ENCODE assay signal across 8 mouse cellular contexts in the genomic region with DNA sequence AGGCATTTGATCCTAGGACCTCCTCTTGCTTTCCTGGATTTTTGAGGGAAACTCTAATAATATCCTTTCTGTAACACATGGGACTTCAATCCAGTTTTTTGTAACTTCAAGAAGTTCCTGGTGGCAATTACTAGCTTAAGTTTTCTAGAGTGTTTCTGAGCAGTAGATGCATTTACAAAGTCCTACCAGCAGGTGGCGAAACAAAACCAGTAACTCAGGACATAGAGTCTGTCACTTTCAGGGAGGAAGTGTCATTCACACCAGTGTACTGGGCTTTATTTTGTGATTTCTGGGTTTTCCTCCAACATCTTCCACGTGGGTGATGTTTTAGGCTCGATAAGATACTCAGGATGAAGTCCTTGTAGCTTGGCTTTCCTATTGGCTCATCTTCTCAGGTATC.
DNase-seq lines count a peak whose midpoint lies in the region; ATAC-seq and TF ChIP-seq lines count a peak whose summit lies in the region.
"Had no signal": no experiment of that assay in that cellular context is flagged by ENCODE, and none has a peak within 500 bp of the region (broad histone marks: within the 10 kb centered on the region; RNA-seq: fewer than 3 reads in every experiment).

No protein-coding gene starts in this region.

- 14% methylated on average over 3 of the region's 3 CpGs for WGBS in intestine, postnatal 0 days
- 14% methylated on average over 3 of the region's 3 CpGs for WGBS in intestine, embryonic 15.5 days

- intact Hi-C loops in left cerebral cortex, postnatal 14 days (cut with DNase I), result loop anchor here (5.0 kb wide), 1 partner anchor 1365 kb away; no protein-coding TSS in a partner anchor

- no peak overlapping the region for H3K27ac ChIP-seq in intestine, postnatal 0 days (ENCODE audit: low read depth, low read length)
- no peak overlapping the region for H3K27ac ChIP-seq in intestine, embryonic 15.5 days
- H3K27ac ChIP-seq: macrophage had no signal

- no peaks in the 10 kb centered on the region for H3K4me1 ChIP-seq in intestine, postnatal 0 days (replicated peaks; ENCODE audit: control insufficient read depth, insufficient read depth, low read length)
- no peaks in the 10 kb centered on the region for H3K4me1 ChIP-seq in intestine, embryonic 15.5 days (replicated peaks)

- TF ChIP-seq CTCF in intestine, postnatal 0 days (IDR thresholded peaks at IDR 0.05; ENCODE audit: low read depth), result peak; percentile 79

- peak; percentile 64 for DNase-seq in CD4-positive, CD25-positive, alpha-beta regulatory T cell, adult 2 months (ENCODE audit: low read depth, low spot score)
- peak; percentile 36 for DNase-seq in Muller cell, postnatal 12 days (ENCODE audit: inconsistent ontology term)
- peak; percentile 48 for DNase-seq in embryo, embryonic 9.5 days (ENCODE audit: extremely low spot score)
- peak; percentile 54 to 56 for DNase-seq in left cerebral cortex, postnatal 14 days (ENCODE audit: low spot score in 2 of 2)
- peak; percentile 19 for DNase-seq in right cerebral cortex, postnatal 25 days

- H3K4me2 ChIP-seq in intestine, postnatal 0 days (replicated peaks; ENCODE audit: low read depth), result no peak overlapping the region
- no peak overlapping the region for H3K4me2 ChIP-seq in intestine, embryonic 15.5 days (replicated peaks)

- H3K4me3 ChIP-seq in intestine, postnatal 0 days (ENCODE audit: low read depth, low read length), result no peak overlapping the region
- no peak overlapping the region for H3K4me3 ChIP-seq in intestine, embryonic 15.5 days (replicated peaks)

- H3K9ac ChIP-seq in intestine, postnatal 0 days (ENCODE audit: low read depth, low read length), result no peak overlapping the region
- no peak overlapping the region for H3K9ac ChIP-seq in intestine, embryonic 15.5 days

- H3K27me3 ChIP-seq in intestine, postnatal 0 days (replicated peaks; ENCODE audit: control insufficient read depth, insufficient read depth, low read length), result no peaks in the 10 kb centered on the region
- H3K27me3 ChIP-seq in intestine, embryonic 15.5 days (replicated peaks), result no peaks in the 10 kb centered on the region

- no peak for ATAC-seq in intestine, postnatal 0 days
- ATAC-seq in intestine, embryonic 15.5 days, result no peak

- no peaks in the 10 kb centered on the region for H3K36me3 ChIP-seq in intestine, postnatal 0 days (ENCODE audit: control insufficient read depth, insufficient read depth)
- H3K36me3 ChIP-seq in intestine, embryonic 15.5 days, result no peaks in the 10 kb centered on the region

- no peaks in the 10 kb centered on the region for H3K9me3 ChIP-seq in intestine, postnatal 0 days (ENCODE audit: control insufficient read depth)
- H3K9me3 ChIP-seq in intestine, embryonic 15.5 days, result no peaks in the 10 kb centered on the region
